Mouse (Mus musculus) CH12.LX (cell line): ENCODE measurements around the gene Rhbdl1. TPM values are rescaled to one million over a fixed set of nuclear protein-coding genes. Genes with fewer than 3 reads are reported as not detected.

Experiments
- DNase-seq: peaks from one replicate; pipeline ENCODE4 v3.0.0-alpha.2; 2013; ENCODE audit errors: extremely low read depth
- H3K27ac ChIP-seq: 2 replicates; pipeline ENCODE4 v1.5.1; 2012; ENCODE audit warnings: low read depth, mild to moderate bottlenecking, control low read depth, moderate library complexity; ENCODE audit not compliant: insufficient read depth
- H3K27me3 ChIP-seq: replicated peaks from 2 replicates; pipeline ENCODE3; 2012; ENCODE audit warnings: inconsistent platforms
- H3K36me3 ChIP-seq, 2 experiments: replicated peaks in 1 of 2; 2 replicates each; pipeline versions ENCODE3 to v1.6.1; 2012; ENCODE audit warnings: inconsistent platforms in 1 of 2, low read length in 1 of 2, mild to moderate bottlenecking in 1 of 2, mixed read lengths in 1 of 2, moderate library complexity in 1 of 2; ENCODE audit not compliant: control insufficient read depth in 1 of 2, insufficient read depth in 1 of 2
- H3K4me1 ChIP-seq, 2 experiments: 2 replicates each; pipeline ENCODE4 v1.6.1; 2012; ENCODE audit warnings: inconsistent platforms in 1 of 2, moderate library complexity in 1 of 2; ENCODE audit not compliant: insufficient read depth in 2 of 2, control insufficient read depth in 1 of 2
- H3K4me2 ChIP-seq: 2 replicates; pipeline ENCODE4 v1.6.1; 2012; ENCODE audit warnings: low read depth, mild to moderate bottlenecking, control low read depth; ENCODE audit not compliant: poor library complexity, insufficient read depth, severe bottlenecking
- H3K4me3 ChIP-seq, 3 experiments: fragments of 150-350 bp in 1 of 3; sonication (generic) in 1 of 3; replicated peaks in 1 of 3; 2 replicates each; pipeline versions ENCODE3 to v1.5.1; 2011 to 2012; ENCODE audit warnings: low read depth in 2 of 3, low read length in 2 of 3, mild to moderate bottlenecking in 2 of 3, moderate library complexity in 2 of 3, control low read depth in 1 of 3, improper control_type of control experiment in 1 of 3, inconsistent platforms in 1 of 3, mixed read lengths in 1 of 3; ENCODE audit not compliant: poor library complexity in 1 of 3
- H3K79me2 ChIP-seq: replicated peaks from 2 replicates; pipeline ENCODE4 v1.6.1; 2012; ENCODE audit warnings: mild to moderate bottlenecking, moderate library complexity; ENCODE audit not compliant: control insufficient read depth, poor library complexity, insufficient read depth, severe bottlenecking; ENCODE audit errors: extremely low read depth
- H3K9ac ChIP-seq: 2 replicates; pipeline ENCODE4 v1.6.1; 2012; ENCODE audit warnings: low read depth, mild to moderate bottlenecking, control low read depth, moderate library complexity; ENCODE audit not compliant: insufficient read depth
- H3K9me3 ChIP-seq: replicated peaks from 2 replicates; pipeline ENCODE3; 2012; ENCODE audit warnings: low read length, inconsistent platforms, mixed read lengths
- BHLHE40 ChIP-seq: IDR thresholded peaks from 2 replicates; pipeline ENCODE4 v1.6.1; 2011; ENCODE audit warnings: mild to moderate bottlenecking, low read depth, low read length, improper control_type of control experiment
- CHD2 ChIP-seq: IDR thresholded peaks from 2 replicates; pipeline ENCODE4 v1.6.1; 2011; ENCODE audit warnings: low read length, improper control_type of control experiment
- E2F4 ChIP-seq: IDR thresholded peaks from 2 replicates; pipeline ENCODE4 v1.6.1; 2011; ENCODE audit warnings: low read depth, low read length, improper control_type of control experiment; ENCODE audit not compliant: insufficient replicate concordance
- ELF1 ChIP-seq: IDR thresholded peaks from 2 replicates; pipeline ENCODE4 v1.6.1; 2014; ENCODE audit warnings: low read depth, mild to moderate bottlenecking, inconsistent platforms, low read length, improper control_type of control experiment
- GABPA ChIP-seq: IDR thresholded peaks from 2 replicates; pipeline ENCODE4 v1.6.1; 2012; ENCODE audit warnings: low read depth, low read length, improper control_type of control experiment, inconsistent platforms; ENCODE audit not compliant: insufficient replicate concordance
- HCFC1 ChIP-seq: IDR thresholded peaks from 2 replicates; pipeline ENCODE4 v1.6.1; 2012; ENCODE audit warnings: low read depth, mild to moderate bottlenecking, inconsistent platforms, low read length, improper control_type of control experiment
- MAX ChIP-seq: IDR thresholded peaks from 2 replicates; pipeline ENCODE4 v1.6.1; 2011; ENCODE audit warnings: low read length, improper control_type of control experiment
- MXI1 ChIP-seq: IDR thresholded peaks from 2 replicates; pipeline ENCODE4 v1.6.1; 2011; ENCODE audit warnings: mild to moderate bottlenecking, low read depth, low read length, improper control_type of control experiment
- MYC ChIP-seq: IDR thresholded peaks from 2 replicates; pipeline ENCODE4 v1.6.1; 2011; ENCODE audit warnings: low read depth, mild to moderate bottlenecking, improper control_type of control experiment, low read length
- NRF1 ChIP-seq: IDR thresholded peaks from 2 replicates; pipeline ENCODE4 v1.6.1; 2014; ENCODE audit warnings: low read depth, mild to moderate bottlenecking, inconsistent platforms, low read length, improper control_type of control experiment, moderate library complexity
- PAX5 ChIP-seq: IDR thresholded peaks from 2 replicates; pipeline ENCODE4 v1.6.1; 2012; ENCODE audit warnings: low read length, inconsistent platforms, mixed read lengths
- RCOR1 ChIP-seq: conservative IDR thresholded peaks from 2 replicates; pipeline ENCODE4 v1.6.1; 2012; ENCODE audit warnings: low read depth, mild to moderate bottlenecking, inconsistent platforms, low read length, improper control_type of control experiment
- TCF12 ChIP-seq: IDR thresholded peaks from 2 replicates; pipeline ENCODE4 v1.6.1; 2014; ENCODE audit warnings: low read depth, mild to moderate bottlenecking, inconsistent platforms, low read length, improper control_type of control experiment
- UBTF ChIP-seq: IDR thresholded peaks from 2 replicates; pipeline ENCODE4 v1.6.1; 2012; ENCODE audit warnings: low read depth, mild to moderate bottlenecking, inconsistent platforms, low read length, improper control_type of control experiment, moderate library complexity
- ZC3H11A ChIP-seq: IDR thresholded peaks from 2 replicates; pipeline ENCODE4 v1.6.1; 2012; ENCODE audit warnings: low read depth, mild to moderate bottlenecking, inconsistent platforms, low read length, improper control_type of control experiment
- ZMIZ1 ChIP-seq: IDR thresholded peaks from 2 replicates; pipeline ENCODE4 v1.6.1; 2012; ENCODE audit warnings: low read depth, mild to moderate bottlenecking, inconsistent platforms, low read length, improper control_type of control experiment
- ZNF384 ChIP-seq: IDR thresholded peaks from 2 replicates; pipeline ENCODE4 v1.6.1; 2012; ENCODE audit warnings: low read depth, low read length, improper control_type of control experiment, inconsistent platforms
- dilution Hi-C: fragments of 300-500 bp; cut with MboI; formaldehyde crosslinking; loops from 2 replicates; pipeline ENCODE4 v1.14.3; 2020; ENCODE audit warnings: low sequenced_read_pairs; ENCODE audit not compliant: extremely low pct_unique_long_range_greater_than_20kb, extremely low pct_ligation_motif_present
- in situ Hi-C: fragments of 300-500 bp; cut with MboI; formaldehyde crosslinking; loops from 3 replicates; pipeline ENCODE4 v1.14.3; 2019; ENCODE audit warnings: low sequenced_read_pairs, low pct_ligation_motif_present, low pct_unique_long_range_greater_than_20kb, mixed read lengths
- polyA plus RNA-seq: library from polyadenylated mRNA; unstranded; fragments of >175 nt; gene quantifications from 2 replicates; pipeline ENCODE4 v1.2.1, GENCODE M21; 2012; ENCODE audit warnings: low read depth; ENCODE audit not compliant: insufficient read length
- total RNA-seq, 2 experiments: library from RNA; depleted of rRNA; stranded (reverse); fragments of 300-350 nt in 1 of 2; fragments of >200 nt in 1 of 2; gene quantifications; 2 replicates each; pipeline ENCODE4 v1.2.3; 2012 to 2014

The Rhbdl1 gene
- total and polyA plus RNA-seq, 3 experiments, result 1.9 to 2.8 TPM; not detected in 1

- Histone ChIP-seq H3K79me2 (no peaks in the 10 kb centered on the region), H3K9ac (peak overlapping the region; percentile 81), H3K4me1 (peaks cover 14 to 25% of the 10 kb centered on the region in 2 experiments), H3K4me2 (peak overlapping the region; percentile 75)
- in situ Hi-C loops (loop anchor here (10.0 kb wide), 1 partner anchor 61 kb away; the partner anchor contains the start of gene Mslnl), dilution Hi-C loops (no loop called here)
- no peak for DNase-seq
- TF ChIP-seq RCOR1 (no peak), HCFC1 (no peak), ZC3H11A (no peak), CHD2 (no peak), ELF1 (no peak), UBTF (no peak; the same call in 1 of the 2 replicates)
- TF ChIP-seq, all 38 proteins: peak for 0
- peaks cover 2% of the 10 kb centered on the region for H3K9me3 ChIP-seq
- peaks cover 22% of the 10 kb centered on the region for H3K27me3 ChIP-seq
- H3K36me3 ChIP-seq, result peaks cover 0 to 8% of the 10 kb centered on the region in 2 experiments
- peak overlapping the region; percentile 64 to 78 (median 67) for H3K4me3 ChIP-seq
- no peak overlapping the region for H3K27ac ChIP-seq
Measured at GRCm38 (mm10) chr17:25796211-25796771, 40.8 kb downstream of the Rhbdl1 start.

GRCm38 (mm10) chr17:25795609-25796092, 41.4 kb downstream of the Rhbdl1 start, which contains the start of gene AC134908.4:
Gene AC134908.4 (minus strand): TSS chr17:25795659.
- peak within 1 kb of the TSS; percentile 81 for H3K9ac ChIP-seq
- dilution Hi-C loops (no loop called here), in situ Hi-C loops (loop anchor here (10.0 kb wide), 1 partner anchor 61 kb away; the partner anchor contains the start of gene Mslnl)
- H3K4me1 ChIP-seq, result peaks cover 14 to 32% of the 10 kb centered on the region in 2 experiments
- no peak for DNase-seq
- H3K4me2 ChIP-seq, result peak within 1 kb of the TSS; percentile 75
- TF ChIP-seq MXI1 (no peak), PAX5 (no peak), ZC3H11A (no peak), ZNF384 (no peak)
- peaks cover 0 to 11% of the 10 kb centered on the region in 2 experiments for H3K36me3 ChIP-seq
- H3K79me2 ChIP-seq, result 0 out of 2 replicates have a peak, but pooled peaks cover 3% of the 10 kb centered on the region
- H3K27me3 ChIP-seq, result peaks cover 20% of the 10 kb centered on the region
- peak within 1 kb of the TSS; percentile 64 to 78 (median 67) for H3K4me3 ChIP-seq
- H3K9me3 ChIP-seq, result peaks cover 2% of the 10 kb centered on the region
- no peak within 1 kb of the TSS for H3K27ac ChIP-seq

- in situ Hi-C loops, result loop anchor here (10.0 kb wide), 1 partner anchor 60 kb away; the partner anchor contains the start of gene Mslnl
- H3K27ac ChIP-seq, result no peak overlapping the region
- no peak overlapping the region for H3K9ac ChIP-seq
- no peak overlapping the region for H3K4me3 ChIP-seq
- H3K27me3 ChIP-seq, result peaks cover 17% of the 10 kb centered on the region
- no peak for DNase-seq
- H3K79me2 ChIP-seq, result 0 out of 2 replicates have a peak, but pooled peaks cover 3% of the 10 kb centered on the region
- dilution Hi-C loops, result no loop called here
- TF ChIP-seq NRF1 (no peak), RCOR1 (no peak), TCF12 (no peak), GABPA (no peak), BHLHE40 (no peak), MYC (no peak), ZMIZ1 (no peak), MAX (no peak), ZNF384 (no peak), ZC3H11A (no peak), E2F4 (no peak)
- TF ChIP-seq, all 38 proteins: peak for 0
- Histone ChIP-seq H3K4me1 (peaks cover 14 to 35% of the 10 kb centered on the region in 2 experiments), H3K36me3 (peaks cover 0 to 15% of the 10 kb centered on the region in 2 experiments), H3K9me3 (peaks cover 2% of the 10 kb centered on the region), H3K4me2 (no peak overlapping the region)
Measured at GRCm38 (mm10) chr17:25794998-25795397, 42.1 kb downstream of the Rhbdl1 start.
